Mouse (Mus musculus): ENCODE data around the gene Tm2d3. TPM values are rescaled to one million over a fixed set of nuclear protein-coding genes. Genes with fewer than 3 reads are reported as not detected.

Tm2d3 gene
- polyA plus RNA-seq, 1 experiment = 14.8 TPM

DNA sequence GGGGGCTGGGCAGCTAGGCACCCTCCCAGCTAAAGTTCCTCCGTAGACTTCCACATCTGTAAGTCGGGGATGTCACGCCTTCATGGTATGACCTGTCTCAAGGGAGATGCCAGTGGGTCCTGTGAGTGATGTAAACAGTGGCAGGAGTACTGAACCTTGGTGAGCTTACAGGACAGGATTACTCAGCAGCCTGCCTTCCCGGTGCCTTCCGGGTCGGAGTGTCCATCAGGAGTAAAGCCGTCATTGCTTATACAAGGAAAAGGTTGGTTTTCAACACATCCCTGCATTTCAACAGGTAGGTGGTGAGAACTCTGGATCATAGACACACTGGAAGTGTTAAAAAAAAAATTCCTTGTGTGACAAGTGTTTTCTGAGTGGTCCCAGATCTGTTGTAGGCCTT is 11.1 kb downstream of the Tm2d3 start:
- Histone ChIP-seq H3K4me1 (peaks cover 31% of the 10 kb centered on the region), H3K36me3 (replicated peaks; ENCODE audit: low read length) (peaks cover 56% of the 10 kb centered on the region), H3K9me3 (no peaks in the 10 kb centered on the region), H3K27me3 (replicated peaks) (no peaks in the 10 kb centered on the region), H3K4me3 (replicated peaks) (no peak overlapping the region)
- TF ChIP-seq FLI1 (IDR thresholded peaks at IDR 0.05; ENCODE audit: low read length) (no peak), GATA1 (IDR thresholded peaks at IDR 0.05; ENCODE audit: borderline replicate concordance, low read length) (no peak)

DNA sequence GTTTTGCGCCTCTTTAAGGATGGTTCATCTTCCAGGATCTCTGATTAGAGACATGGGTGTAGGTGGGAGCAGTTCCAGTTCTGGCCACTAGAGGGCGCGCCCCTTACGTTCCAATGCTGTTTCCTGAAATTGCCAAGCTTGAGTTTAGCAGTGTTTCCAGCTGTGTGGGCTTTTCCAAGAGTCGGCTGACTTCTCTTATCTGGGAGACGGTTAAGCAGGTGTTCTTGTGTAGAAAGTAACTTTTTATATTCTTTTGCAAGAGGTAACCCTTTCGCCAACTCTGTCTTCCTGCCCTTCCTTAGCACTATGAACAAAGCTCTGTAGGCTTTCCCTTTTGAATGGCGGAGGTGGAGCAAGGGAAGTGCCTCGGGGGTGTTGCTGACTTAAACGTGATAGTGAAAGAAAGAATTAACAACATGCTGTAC is 13.9 kb downstream of the Tm2d3 start:
- peak overlapping the region; percentile 85 for H3K4me3 ChIP-seq (replicated peaks)
- TF ChIP-seq FLI1 (IDR thresholded peaks at IDR 0.05; ENCODE audit: low read length) (no peak), GATA1 (IDR thresholded peaks at IDR 0.05; ENCODE audit: borderline replicate concordance, low read length) (no peak)

DNA sequence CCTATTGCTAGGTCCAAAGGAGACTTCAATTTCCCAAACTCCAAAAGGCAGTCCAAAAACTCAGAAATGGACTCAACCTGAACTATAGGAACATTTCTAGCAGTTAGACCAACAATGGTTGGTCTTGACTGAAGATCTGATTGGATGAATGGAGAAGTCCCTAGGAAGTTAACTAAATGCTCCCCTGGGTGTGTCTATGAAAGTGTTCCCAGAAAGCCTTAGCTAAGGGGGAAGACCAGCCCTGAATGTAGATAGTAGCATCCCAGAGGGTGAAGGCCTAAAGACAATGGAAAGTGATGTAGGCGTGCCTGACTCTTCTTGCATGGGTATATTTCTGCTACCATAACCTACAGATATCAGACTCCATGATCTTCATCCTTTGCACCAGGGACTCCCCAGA is 17.5 kb downstream of the Tm2d3 start:
- no peak overlapping the region for H3K4me3 ChIP-seq (replicated peaks)
- TF ChIP-seq FLI1 (IDR thresholded peaks at IDR 0.05; ENCODE audit: low read length) (no peak), GATA1 (IDR thresholded peaks at IDR 0.05; ENCODE audit: borderline replicate concordance, low read length) (no peak)
- no peaks in the 10 kb centered on the region for H3K36me3 ChIP-seq (replicated peaks; ENCODE audit: low read length)
- H3K4me1 ChIP-seq = peaks cover 28% of the 10 kb centered on the region
- peaks cover 7% of the 10 kb centered on the region; the same call in 1 of the 2 replicates for H3K9me3 ChIP-seq
- peaks cover 10% of the 10 kb centered on the region for H3K27me3 ChIP-seq (replicated peaks)

More for the DNA sequence above, 13.9 kb downstream of the Tm2d3 start:
- H3K36me3 ChIP-seq (replicated peaks; ENCODE audit: low read length) = peaks cover 29% of the 10 kb centered on the region
- peaks cover 25% of the 10 kb centered on the region for H3K4me1 ChIP-seq
- H3K27me3 ChIP-seq (replicated peaks) = peaks cover 3% of the 10 kb centered on the region
- H3K9me3 ChIP-seq = no peaks in the 10 kb centered on the region

DNA sequence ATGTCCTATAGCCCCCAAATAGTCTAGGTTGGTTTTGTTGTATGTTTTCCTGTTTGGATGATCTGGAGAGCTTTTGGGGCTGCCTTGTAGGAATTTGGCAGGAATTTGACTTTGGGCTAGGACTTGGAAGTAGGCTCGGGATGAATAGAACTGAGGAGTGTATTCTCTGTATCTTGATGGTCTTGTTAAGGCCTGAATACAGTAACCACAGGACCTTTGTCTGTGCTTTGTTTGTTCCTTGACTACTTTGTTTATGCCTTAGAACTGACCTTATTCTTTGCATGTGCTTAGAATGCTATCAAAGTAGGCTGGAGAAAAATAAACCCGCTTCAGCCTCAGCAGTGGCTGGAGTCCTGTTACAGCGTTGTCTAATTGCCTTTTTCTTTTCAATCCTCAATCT is 19.3 kb downstream of the Tm2d3 start:
- no peaks in the 10 kb centered on the region for H3K36me3 ChIP-seq (replicated peaks; ENCODE audit: low read length)
- no peak for TF ChIP-seq FLI1 (IDR thresholded peaks at IDR 0.05; ENCODE audit: low read length)
- TF ChIP-seq GATA1 (IDR thresholded peaks at IDR 0.05; ENCODE audit: borderline replicate concordance, low read length) = no peak
- peaks cover 35% of the 10 kb centered on the region for H3K4me1 ChIP-seq
- H3K4me3 ChIP-seq (replicated peaks) = no peak overlapping the region
- H3K27me3 ChIP-seq (replicated peaks) = peaks cover 10% of the 10 kb centered on the region
- H3K9me3 ChIP-seq = peaks cover 7% of the 10 kb centered on the region; the same call in 1 of the 2 replicates

DNA sequence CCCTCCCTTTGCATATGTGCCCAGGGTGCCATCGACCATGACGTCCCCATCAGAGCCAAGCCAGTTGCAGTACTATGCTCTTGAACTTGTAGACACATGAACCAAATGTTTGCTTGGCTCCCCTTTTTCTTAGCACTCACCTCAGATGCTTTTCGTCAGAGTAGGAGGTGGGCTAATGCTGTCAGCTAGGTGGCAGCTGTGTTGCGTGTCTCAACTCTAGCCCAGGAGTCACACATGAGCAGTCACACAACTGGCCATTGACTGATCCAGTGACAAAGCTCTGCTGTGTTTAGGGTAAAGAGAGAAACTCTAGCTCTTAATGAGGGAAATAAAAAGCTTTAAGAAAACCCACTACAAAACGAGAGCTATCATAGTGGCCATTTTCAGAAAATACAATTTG is 22.8 kb downstream of the Tm2d3 start:
- H3K36me3 ChIP-seq (replicated peaks; ENCODE audit: low read length) = no peaks in the 10 kb centered on the region
- H3K9me3 ChIP-seq = peaks cover 18% of the 10 kb centered on the region; the same call in 1 of the 2 replicates
- H3K4me1 ChIP-seq = peaks cover 18% of the 10 kb centered on the region
- peaks cover 18% of the 10 kb centered on the region for H3K27me3 ChIP-seq (replicated peaks)
- TF ChIP-seq FLI1 (IDR thresholded peaks at IDR 0.05; ENCODE audit: low read length) (no peak), GATA1 (IDR thresholded peaks at IDR 0.05; ENCODE audit: borderline replicate concordance, low read length) (no peak)
- H3K4me3 ChIP-seq (replicated peaks) = no peak overlapping the region

- peak overlapping the region; percentile 59 for H3K4me3 ChIP-seq (replicated peaks)
- H3K36me3 ChIP-seq (replicated peaks; ENCODE audit: low read length) = no peaks in the 10 kb centered on the region
- peaks cover 20% of the 10 kb centered on the region; the same call in 1 of the 2 replicates for H3K9me3 ChIP-seq
- peaks cover 18% of the 10 kb centered on the region for H3K4me1 ChIP-seq
- no peak for TF ChIP-seq FLI1 (IDR thresholded peaks at IDR 0.05; ENCODE audit: low read length)
- no peak for TF ChIP-seq GATA1 (IDR thresholded peaks at IDR 0.05; ENCODE audit: borderline replicate concordance, low read length)
- H3K27me3 ChIP-seq (replicated peaks) = peaks cover 18% of the 10 kb centered on the region
Observed at GRCm38 (mm10) chr7:65714304-65714703, 23.3 kb downstream of the Tm2d3 start.

GRCm38 (mm10) chr7:65734024-65734423 is 43.1 kb downstream of the Tm2d3 start:
- TF ChIP-seq GATA1 (IDR thresholded peaks at IDR 0.05; ENCODE audit: borderline replicate concordance, low read length) (no peak), FLI1 (IDR thresholded peaks at IDR 0.05; ENCODE audit: low read length) (no peak)
- Histone ChIP-seq H3K27me3 (replicated peaks) (peaks cover 21% of the 10 kb centered on the region), H3K4me3 (replicated peaks) (no peak overlapping the region), H3K9me3 (no peaks in the 10 kb centered on the region), H3K36me3 (replicated peaks; ENCODE audit: low read length) (no peaks in the 10 kb centered on the region), H3K4me1 (peaks cover 9% of the 10 kb centered on the region)

DNA sequence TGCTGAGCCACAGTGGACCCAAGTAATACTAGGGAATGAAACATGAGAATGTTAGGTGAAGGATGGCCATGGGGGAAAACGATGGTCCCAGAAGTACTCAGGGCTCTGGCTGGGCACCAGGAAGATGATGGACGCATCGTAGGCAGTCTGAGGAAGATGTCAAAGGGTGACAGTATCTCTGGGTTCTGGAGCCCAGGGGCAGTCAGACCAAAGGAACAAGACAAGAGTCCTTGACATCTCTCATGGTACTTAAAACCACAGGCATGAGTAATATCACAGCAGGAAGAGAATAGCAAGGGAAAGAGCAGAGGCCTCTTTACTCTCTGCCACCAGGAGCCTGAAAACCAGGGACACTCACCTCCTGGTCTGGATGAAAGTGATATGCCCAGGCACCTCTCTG is 44.3 kb downstream of the Tm2d3 start:
- Histone ChIP-seq H3K9me3 (no peaks in the 10 kb centered on the region), H3K36me3 (replicated peaks; ENCODE audit: low read length) (no peaks in the 10 kb centered on the region), H3K27me3 (replicated peaks) (peaks cover 18% of the 10 kb centered on the region), H3K4me3 (replicated peaks) (no peak overlapping the region), H3K4me1 (peaks cover 9% of the 10 kb centered on the region)
- TF ChIP-seq GATA1 (IDR thresholded peaks at IDR 0.05; ENCODE audit: borderline replicate concordance, low read length) = no peak
- TF ChIP-seq FLI1 (IDR thresholded peaks at IDR 0.05; ENCODE audit: low read length) = no peak

- no peaks in the 10 kb centered on the region for H3K36me3 ChIP-seq (replicated peaks; ENCODE audit: low read length)
- peaks cover 9% of the 10 kb centered on the region for H3K4me1 ChIP-seq
- TF ChIP-seq GATA1 (IDR thresholded peaks at IDR 0.05; ENCODE audit: borderline replicate concordance, low read length) (no peak), FLI1 (IDR thresholded peaks at IDR 0.05; ENCODE audit: low read length) (no peak)
- 0 out of 2 replicates have a peak, but pooled peaks cover under 1% of the 10 kb centered on the region for H3K9me3 ChIP-seq
- H3K4me3 ChIP-seq (replicated peaks) = peak overlapping the region; percentile 17
- H3K27me3 ChIP-seq (replicated peaks) = peaks cover 12% of the 10 kb centered on the region
Observed at GRCm38 (mm10) chr7:65737286-65738040, 46.5 kb downstream of the Tm2d3 start.

GRCm38 (mm10) chr7:65742857-65743256 is 51.9 kb downstream of the Tm2d3 start:
- no peaks in the 10 kb centered on the region for H3K36me3 ChIP-seq (replicated peaks; ENCODE audit: low read length)
- no peaks in the 10 kb centered on the region for H3K4me1 ChIP-seq
- TF ChIP-seq GATA1 (IDR thresholded peaks at IDR 0.05; ENCODE audit: borderline replicate concordance, low read length) (no peak), FLI1 (IDR thresholded peaks at IDR 0.05; ENCODE audit: low read length) (no peak)
- peaks cover 29% of the 10 kb centered on the region for H3K9me3 ChIP-seq
- no peak overlapping the region for H3K4me3 ChIP-seq (replicated peaks)
- H3K27me3 ChIP-seq (replicated peaks) = peaks cover 6% of the 10 kb centered on the region
